Mouse (Mus musculus) spleen, postnatal 10 days (tissue): ENCODE results near the gene Rrp9.

Source experiments
- DNase-seq, 2 experiments: peaks; one replicate each; pipeline ENCODE4 v3.0.0; 2021 to 2022; ENCODE audit warnings: low spot score in 2 of 2

Gene Rrp9

GRCm38 (mm10) chr9:106473081-106473752, 2.5 kb upstream of the Rrp9 start:
- peak in 1 of 2 experiments; percentile 14 for DNase-seq

- DNase-seq, result peak in 1 of 2 experiments; percentile 15
Measured at GRCm38 (mm10) chr9:106473753-106474105, 2.0 kb upstream of the Rrp9 start.

GRCm38 (mm10) chr9:106474456-106474855, 1.3 kb upstream of the Rrp9 start:
- DNase-seq, result peak; percentile 42 to 80

- peak in 1 of 2 experiments; percentile 34 for DNase-seq
Measured at GRCm38 (mm10) chr9:106475046-106475445, 717 bp upstream of the Rrp9 start.

GRCm38 (mm10) chr9:106476002-106476923, 500 bp downstream of the Rrp9 start:
- DNase-seq, result peak; percentile 36 to 74

- peak; percentile 92 to 98 for DNase-seq
Measured at GRCm38 (mm10) chr9:106476924-106477484, 1.2 kb downstream of the Rrp9 start, which contains the start of gene Parp3. Gene Parp3, minus strand, starts transcription at chr9:106476949.

- DNase-seq, result peak in 1 of 2 experiments; percentile 10
Measured at GRCm38 (mm10) chr9:106477649-106478048, 1.9 kb downstream of the Rrp9 start.

- DNase-seq, result peak in 1 of 2 experiments; percentile 10
Measured at GRCm38 (mm10) chr9:106478101-106478500, 2.3 kb downstream of the Rrp9 start.

GRCm38 (mm10) chr9:106480541-106480940, 4.8 kb downstream of the Rrp9 start:
- DNase-seq, result peak in 1 of 2 experiments; percentile 7

- DNase-seq, result peak in 1 of 2 experiments; percentile 13
Measured at GRCm38 (mm10) chr9:106481075-106481474, 5.3 kb downstream of the Rrp9 start.

GRCm38 (mm10) chr9:106481676-106482075, 5.9 kb downstream of the Rrp9 start:
- DNase-seq, result peak in 1 of 2 experiments; percentile 8

GRCm38 (mm10) chr9:106482578-106483115, 6.9 kb downstream of the Rrp9 start:
- peak in 1 of 2 experiments; percentile 7 for DNase-seq

GRCm38 (mm10) chr9:106483136-106483535, 7.4 kb downstream of the Rrp9 start:
- peak in 1 of 2 experiments; percentile 14 for DNase-seq

- peak in 1 of 2 experiments; percentile 11 for DNase-seq
Measured at GRCm38 (mm10) chr9:106483606-106484005, 7.8 kb downstream of the Rrp9 start.

GRCm38 (mm10) chr9:106485076-106485475, 9.3 kb downstream of the Rrp9 start:
- peak in 1 of 2 experiments; percentile 8 for DNase-seq

GRCm38 (mm10) chr9:106487602-106488001, 11.8 kb downstream of the Rrp9 start:
- peak in 1 of 2 experiments; percentile 10 for DNase-seq

- DNase-seq, result no peak
Measured at GRCm38 (mm10) chr9:106499667-106500066, 23.9 kb downstream of the Rrp9 start, which contains the start of gene Iqcf1. Gene Iqcf1, plus strand, starts transcription at chr9:106499967.

GRCm38 (mm10) chr9:106501846-106502245, 26.1 kb downstream of the Rrp9 start:
- DNase-seq, result no peak

GRCm38 (mm10) chr9:106504246-106504645, 28.5 kb downstream of the Rrp9 start:
- DNase-seq, result no peak

- no peak for DNase-seq
Measured at GRCm38 (mm10) chr9:106509356-106509755, 33.6 kb downstream of the Rrp9 start.

GRCm38 (mm10) chr9:106512729-106513450, 37.1 kb downstream of the Rrp9 start:
- DNase-seq, result no peak
